In the genomic region with DNA sequence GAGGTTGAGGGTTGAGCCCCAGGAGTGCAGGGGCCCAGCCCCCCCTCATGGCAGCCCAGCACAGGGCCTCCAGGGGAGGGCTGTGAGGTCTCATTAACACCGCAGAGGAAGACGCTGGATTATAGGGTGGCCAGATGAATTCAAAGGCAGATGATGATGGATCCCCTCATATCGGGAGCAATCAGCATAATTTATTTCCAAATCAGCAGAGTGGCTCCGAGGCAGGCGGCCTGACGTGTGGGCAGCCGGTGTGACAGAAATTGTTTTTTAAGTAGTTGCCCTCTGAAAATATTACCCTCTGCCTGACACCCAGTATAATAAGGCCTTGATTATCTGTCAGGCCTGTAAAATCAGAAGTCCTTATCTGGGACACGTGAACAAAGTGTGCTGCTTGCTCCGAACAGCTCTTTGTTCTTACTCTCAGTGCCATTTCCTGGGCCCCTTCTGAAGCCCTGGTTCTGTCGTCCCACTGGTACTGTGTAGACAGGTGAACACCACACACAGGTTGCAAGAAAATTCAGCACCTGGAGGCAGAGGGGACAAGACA, we compare ENCODE assay signal across 17 mouse cellular contexts.
DNase-seq lines count a peak whose midpoint lies in the region; ATAC-seq lines count a peak whose summit lies in the region.
"Had no signal": no experiment of that assay in that cellular context is flagged by ENCODE, and none has a peak within 500 bp of the region (broad histone marks: within the 10 kb centered on the region; RNA-seq: fewer than 3 reads in every experiment).

No protein-coding gene starts in this region.

- no peak overlapping the region for H3K4me3 ChIP-seq in hindbrain, embryonic 13.5 days
- no peak overlapping the region for H3K4me3 ChIP-seq in hindbrain, embryonic 10.5 days
- no peak overlapping the region for H3K4me3 ChIP-seq in forebrain, embryonic 11.5 days (ENCODE audit: low read depth, low read length)
- no peak overlapping the region for H3K4me3 ChIP-seq in hindbrain, embryonic 15.5 days
- H3K4me3 ChIP-seq in midbrain, embryonic 16.5 days (ENCODE audit: low read depth, low read length): no peak overlapping the region
- H3K4me3 ChIP-seq: embryonic facial prominence, embryonic 12.5 days; heart, embryonic 13.5 days; liver, embryonic 12.5 days had no signal

- H3K36me3 ChIP-seq in hindbrain, embryonic 13.5 days: no peaks in the 10 kb centered on the region
- no peaks in the 10 kb centered on the region for H3K36me3 ChIP-seq in hindbrain, embryonic 10.5 days
- no peaks in the 10 kb centered on the region for H3K36me3 ChIP-seq in forebrain, embryonic 11.5 days (ENCODE audit: control insufficient read depth, insufficient read depth, low read length)
- H3K36me3 ChIP-seq in hindbrain, embryonic 15.5 days: no peaks in the 10 kb centered on the region
- no peaks in the 10 kb centered on the region for H3K36me3 ChIP-seq in midbrain, embryonic 16.5 days (ENCODE audit: control insufficient read depth, insufficient read depth, low read length)
- H3K36me3 ChIP-seq: embryonic facial prominence, embryonic 12.5 days; heart, embryonic 13.5 days; liver, embryonic 12.5 days had no signal

- no peaks in the 10 kb centered on the region for H3K9me3 ChIP-seq in hindbrain, embryonic 13.5 days
- no peaks in the 10 kb centered on the region for H3K9me3 ChIP-seq in hindbrain, embryonic 10.5 days
- no peaks in the 10 kb centered on the region for H3K9me3 ChIP-seq in forebrain, embryonic 11.5 days (ENCODE audit: control insufficient read depth, low read length)
- no peaks in the 10 kb centered on the region for H3K9me3 ChIP-seq in hindbrain, embryonic 15.5 days
- no peaks in the 10 kb centered on the region for H3K9me3 ChIP-seq in midbrain, embryonic 16.5 days (replicated peaks; ENCODE audit: control insufficient read depth, low read length, poor library complexity, severe bottlenecking)
- H3K9me3 ChIP-seq: embryonic facial prominence, embryonic 12.5 days; heart, embryonic 13.5 days; liver, embryonic 12.5 days had no signal

- no peaks in the 10 kb centered on the region for H3K27me3 ChIP-seq in hindbrain, embryonic 13.5 days
- H3K27me3 ChIP-seq in hindbrain, embryonic 10.5 days (ENCODE audit: insufficient read depth, poor library complexity, severe bottlenecking): no peaks in the 10 kb centered on the region
- no peaks in the 10 kb centered on the region for H3K27me3 ChIP-seq in forebrain, embryonic 11.5 days (ENCODE audit: control insufficient read depth, insufficient read depth, low read length)
- no peaks in the 10 kb centered on the region for H3K27me3 ChIP-seq in hindbrain, embryonic 15.5 days
- no peaks in the 10 kb centered on the region for H3K27me3 ChIP-seq in midbrain, embryonic 16.5 days (ENCODE audit: control insufficient read depth, insufficient read depth, low read depth, low read length)
- H3K27me3 ChIP-seq: embryonic facial prominence, embryonic 12.5 days; heart, embryonic 13.5 days; liver, embryonic 12.5 days had no signal

- H3K9ac ChIP-seq in hindbrain, embryonic 13.5 days: no peak overlapping the region
- H3K9ac ChIP-seq in forebrain, embryonic 11.5 days (ENCODE audit: low read length): no peak overlapping the region
- H3K9ac ChIP-seq in hindbrain, embryonic 15.5 days: no peak overlapping the region
- no peak overlapping the region; the same call in 1 of the 2 replicates for H3K9ac ChIP-seq in midbrain, embryonic 16.5 days (ENCODE audit: low read depth, low read length)
- H3K9ac ChIP-seq: embryonic facial prominence, embryonic 12.5 days; heart, embryonic 13.5 days; liver, embryonic 12.5 days had no signal

- peaks cover 14% of the 10 kb centered on the region for H3K4me1 ChIP-seq in hindbrain, embryonic 13.5 days (replicated peaks)
- H3K4me1 ChIP-seq in hindbrain, embryonic 10.5 days (replicated peaks): peaks cover 7% of the 10 kb centered on the region
- H3K4me1 ChIP-seq in forebrain, embryonic 11.5 days (replicated peaks; ENCODE audit: control insufficient read depth, insufficient read depth, low read length): no peaks in the 10 kb centered on the region; the same call in 1 of the 2 replicates
- no peaks in the 10 kb centered on the region; the same call in 1 of the 2 replicates for H3K4me1 ChIP-seq in hindbrain, embryonic 15.5 days (replicated peaks)
- peaks cover 4% of the 10 kb centered on the region; the same call in 1 of the 2 replicates for H3K4me1 ChIP-seq in midbrain, embryonic 16.5 days (ENCODE audit: control insufficient read depth, insufficient read depth, low read length)
- H3K4me1 ChIP-seq: embryonic facial prominence, embryonic 12.5 days; liver, embryonic 12.5 days had no signal

- DNase-seq in hindbrain, embryonic 10.5 days (ENCODE audit: low spot score): no peak
- DNase-seq in forebrain, embryonic 11.5 days (ENCODE audit: low spot score): no peak
- no peak for DNase-seq in cerebellum, postnatal 10 days
- DNase-seq in natural killer cell, adult 2 months (ENCODE audit: low spot score in 2 of 2): no peak
- DNase-seq in cerebellum, adult 8-10 months: no peak
- DNase-seq: cerebellum, postnatal 36 days; heart, postnatal 36 days; kidney, adult 2 months; kidney, postnatal 25 days; layer of hippocampus, adult 9-11 months; thymus, adult 2 months had no signal

- no peak overlapping the region for H3K4me2 ChIP-seq in hindbrain, embryonic 13.5 days
- no peak overlapping the region for H3K4me2 ChIP-seq in forebrain, embryonic 11.5 days (ENCODE audit: low read depth, low read length, severe bottlenecking)
- H3K4me2 ChIP-seq in hindbrain, embryonic 15.5 days: no peak overlapping the region
- H3K4me2 ChIP-seq in midbrain, embryonic 16.5 days (ENCODE audit: low read length): no peak overlapping the region
- H3K4me2 ChIP-seq: embryonic facial prominence, embryonic 12.5 days; heart, embryonic 13.5 days; liver, embryonic 12.5 days had no signal

- 37% methylated on average over 10 of the region's 10 CpGs for WGBS in hindbrain, embryonic 13.5 days
- 63% methylated on average over 10 of the region's 10 CpGs for WGBS in hindbrain, embryonic 10.5 days
- 57% methylated on average over 10 of the region's 10 CpGs for WGBS in forebrain, embryonic 11.5 days
- 34% methylated on average over 10 of the region's 10 CpGs for WGBS in hindbrain, embryonic 15.5 days
- 24% methylated on average over 10 of the region's 10 CpGs for WGBS in midbrain, embryonic 16.5 days

- peak overlapping the region; percentile 30 for H3K27ac ChIP-seq in hindbrain, embryonic 13.5 days
- no peak overlapping the region for H3K27ac ChIP-seq in hindbrain, embryonic 10.5 days
- H3K27ac ChIP-seq in forebrain, embryonic 11.5 days (ENCODE audit: low read depth, low read length): no peak overlapping the region
- H3K27ac ChIP-seq in hindbrain, embryonic 15.5 days (replicated peaks): no peak overlapping the region
- H3K27ac ChIP-seq in midbrain, embryonic 16.5 days (ENCODE audit: low read length): no peak overlapping the region
- H3K27ac ChIP-seq: embryonic facial prominence, embryonic 12.5 days; heart, embryonic 13.5 days; liver, embryonic 12.5 days had no signal

- peak; percentile 71 for ATAC-seq in hindbrain, embryonic 13.5 days (ENCODE audit: low FRiP score)
- ATAC-seq in forebrain, embryonic 11.5 days (replicated peaks; ENCODE audit: low FRiP score): peak; percentile 69; the same call in 1 of the 2 replicates
- peak; percentile 34; the same call in 1 of the 2 replicates for ATAC-seq in hindbrain, embryonic 15.5 days (ENCODE audit: low FRiP score, low read depth)
- ATAC-seq in midbrain, embryonic 16.5 days: peak; percentile 68
- ATAC-seq: liver, embryonic 12.5 days had no signal
